Mouse (Mus musculus): ENCODE measurements around the gene Olfr878. TPM values are rescaled to one million over a fixed set of nuclear protein-coding genes. Genes with fewer than 3 reads are reported as not detected.

Olfr878 gene
- polyA plus RNA-seq, 1 experiment from 2014 or later, result not detected

- Histone ChIP-seq H3K4me2 (ENCODE audit: low read length) (no peak overlapping the region), H3K9ac (ENCODE audit: low read depth, low read length) (no peak overlapping the region), H3K27me3 (replicated peaks; ENCODE audit: control insufficient read depth, insufficient read depth, low read length) (no peaks in the 10 kb centered on the region), H3K36me3 (ENCODE audit: control insufficient read depth, insufficient read depth, low read length) (no peaks in the 10 kb centered on the region), H3K27ac (ENCODE audit: low read depth, low read length) (no peak overlapping the region), H3K4me3 (ENCODE audit: low read length) (no peak overlapping the region), H3K4me1 (ENCODE audit: control insufficient read depth, insufficient read depth, low read depth, low read length) (no peaks in the 10 kb centered on the region), H3K9me3 (ENCODE audit: control insufficient read depth, low read length) (no peaks in the 10 kb centered on the region)
- WGBS, result 69% methylated on average over 3 of the region's 3 CpGs
- ATAC-seq, result no peak
Observed at GRCm38 (mm10) chr9:37926019-37927013, 8.7 kb downstream of the Olfr878 start.

GRCm38 (mm10) chr9:37932519-37932918 is 14.9 kb downstream of the Olfr878 start:
- peak; percentile 90 for ATAC-seq
- Histone ChIP-seq H3K9ac (ENCODE audit: low read depth, low read length) (no peak overlapping the region), H3K27ac (ENCODE audit: low read depth, low read length) (no peak overlapping the region), H3K27me3 (replicated peaks; ENCODE audit: control insufficient read depth, insufficient read depth, low read length) (no peaks in the 10 kb centered on the region), H3K4me1 (ENCODE audit: control insufficient read depth, insufficient read depth, low read depth, low read length) (no peaks in the 10 kb centered on the region), H3K4me2 (ENCODE audit: low read length) (no peak overlapping the region), H3K9me3 (ENCODE audit: control insufficient read depth, low read length) (no peaks in the 10 kb centered on the region), H3K36me3 (ENCODE audit: control insufficient read depth, insufficient read depth, low read length) (no peaks in the 10 kb centered on the region), H3K4me3 (ENCODE audit: low read length) (no peak overlapping the region)
- WGBS, result 7% methylated on average over 11 of the region's 11 CpGs

GRCm38 (mm10) chr9:37934146-37934545 is 16.5 kb downstream of the Olfr878 start:
- no peak overlapping the region for H3K9ac ChIP-seq (ENCODE audit: low read depth, low read length)
- no peaks in the 10 kb centered on the region for H3K9me3 ChIP-seq (ENCODE audit: control insufficient read depth, low read length)
- H3K4me3 ChIP-seq (ENCODE audit: low read length), result no peak overlapping the region
- no peaks in the 10 kb centered on the region for H3K36me3 ChIP-seq (ENCODE audit: control insufficient read depth, insufficient read depth, low read length)
- H3K4me1 ChIP-seq (ENCODE audit: control insufficient read depth, insufficient read depth, low read depth, low read length), result no peaks in the 10 kb centered on the region
- no peak for ATAC-seq
- H3K4me2 ChIP-seq (ENCODE audit: low read length), result no peak overlapping the region
- no peaks in the 10 kb centered on the region for H3K27me3 ChIP-seq (replicated peaks; ENCODE audit: control insufficient read depth, insufficient read depth, low read length)
- no peak overlapping the region for H3K27ac ChIP-seq (ENCODE audit: low read depth, low read length)

GRCm38 (mm10) chr9:37941167-37941566 is 23.5 kb downstream of the Olfr878 start:
- Histone ChIP-seq H3K36me3 (ENCODE audit: control insufficient read depth, insufficient read depth, low read length) (no peaks in the 10 kb centered on the region), H3K9me3 (ENCODE audit: control insufficient read depth, low read length) (no peaks in the 10 kb centered on the region), H3K4me1 (ENCODE audit: control insufficient read depth, insufficient read depth, low read depth, low read length) (no peaks in the 10 kb centered on the region), H3K27me3 (replicated peaks; ENCODE audit: control insufficient read depth, insufficient read depth, low read length) (no peaks in the 10 kb centered on the region), H3K4me2 (ENCODE audit: low read length) (no peak overlapping the region), H3K27ac (ENCODE audit: low read depth, low read length) (no peak overlapping the region), H3K4me3 (ENCODE audit: low read length) (no peak overlapping the region), H3K9ac (ENCODE audit: low read depth, low read length) (no peak overlapping the region)
- 97% methylated on average over 2 of the region's 2 CpGs for WGBS
- no peak for ATAC-seq

Other genes starting within 250 kb of the Olfr878 start
- 0.15 and 0.51 TPM in 2 replicates for gene Panx3, start 248.6 kb upstream of the Olfr878 start, polyA plus RNA-seq (2015; fragmentation: Nextera tagmentation; extraction: Ambion mirVana)
- not detected in 2 replicates for gene Olfr160, start 201.6 kb upstream of the Olfr878 start, polyA plus RNA-seq (2015; fragmentation: Nextera tagmentation; extraction: Ambion mirVana)
- not detected in 2 replicates for gene Olfr874, start 172.7 kb upstream of the Olfr878 start, polyA plus RNA-seq (2015; fragmentation: Nextera tagmentation; extraction: Ambion mirVana)
- 0.16 TPM in 1 of 2 replicates, not detected in the other for gene Olfr875, start 146.0 kb upstream of the Olfr878 start, polyA plus RNA-seq (2015; fragmentation: Nextera tagmentation; extraction: Ambion mirVana)
- not detected in 2 replicates for gene Olfr876, start 114.8 kb upstream of the Olfr878 start, polyA plus RNA-seq (2015; fragmentation: Nextera tagmentation; extraction: Ambion mirVana)
- gene Olfr877, start 63.6 kb upstream of the Olfr878 start, polyA plus RNA-seq (2015; fragmentation: Nextera tagmentation; extraction: Ambion mirVana), result not detected in 2 replicates
- not detected in 2 replicates for gene Olfr145, start 21.1 kb upstream of the Olfr878 start, polyA plus RNA-seq (2015; fragmentation: Nextera tagmentation; extraction: Ambion mirVana)
- gene Olfr881, start 74.0 kb downstream of the Olfr878 start, polyA plus RNA-seq (2015; fragmentation: Nextera tagmentation; extraction: Ambion mirVana), result not detected in 2 replicates
- gene Olfr883, start 108.0 kb downstream of the Olfr878 start, polyA plus RNA-seq (2015; fragmentation: Nextera tagmentation; extraction: Ambion mirVana), result not detected in 2 replicates
- not detected in 2 replicates for gene Olfr884, start 128.7 kb downstream of the Olfr878 start, polyA plus RNA-seq (2015; fragmentation: Nextera tagmentation; extraction: Ambion mirVana)
- gene Olfr885, start 143.5 kb downstream of the Olfr878 start, polyA plus RNA-seq (2015; fragmentation: Nextera tagmentation; extraction: Ambion mirVana), result not detected in 2 replicates
- not detected in 2 replicates for gene Olfr887, start 166.2 kb downstream of the Olfr878 start, polyA plus RNA-seq (2015; fragmentation: Nextera tagmentation; extraction: Ambion mirVana)
- gene Olfr888, start 190.3 kb downstream of the Olfr878 start, polyA plus RNA-seq (2015; fragmentation: Nextera tagmentation; extraction: Ambion mirVana), result not detected in 2 replicates
- 0.04 and 0.05 TPM in 2 replicates for gene Olfr889, start 197.4 kb downstream of the Olfr878 start, polyA plus RNA-seq (2015; fragmentation: Nextera tagmentation; extraction: Ambion mirVana)
- not detected in 2 replicates for gene Olfr890, start 224.7 kb downstream of the Olfr878 start, polyA plus RNA-seq (2015; fragmentation: Nextera tagmentation; extraction: Ambion mirVana)

All from hindbrain, embryonic 16.5 days (tissue).